Mouse (Mus musculus): ENCODE measurements around the gene Cab39. TPM values are rescaled to one million over a fixed set of nuclear protein-coding genes. Genes with fewer than 3 reads are reported as not detected.

Gene Cab39
- total RNA-seq (2021), result 100 to 1,000 TPM; 110 to 111 TPM

DNA sequence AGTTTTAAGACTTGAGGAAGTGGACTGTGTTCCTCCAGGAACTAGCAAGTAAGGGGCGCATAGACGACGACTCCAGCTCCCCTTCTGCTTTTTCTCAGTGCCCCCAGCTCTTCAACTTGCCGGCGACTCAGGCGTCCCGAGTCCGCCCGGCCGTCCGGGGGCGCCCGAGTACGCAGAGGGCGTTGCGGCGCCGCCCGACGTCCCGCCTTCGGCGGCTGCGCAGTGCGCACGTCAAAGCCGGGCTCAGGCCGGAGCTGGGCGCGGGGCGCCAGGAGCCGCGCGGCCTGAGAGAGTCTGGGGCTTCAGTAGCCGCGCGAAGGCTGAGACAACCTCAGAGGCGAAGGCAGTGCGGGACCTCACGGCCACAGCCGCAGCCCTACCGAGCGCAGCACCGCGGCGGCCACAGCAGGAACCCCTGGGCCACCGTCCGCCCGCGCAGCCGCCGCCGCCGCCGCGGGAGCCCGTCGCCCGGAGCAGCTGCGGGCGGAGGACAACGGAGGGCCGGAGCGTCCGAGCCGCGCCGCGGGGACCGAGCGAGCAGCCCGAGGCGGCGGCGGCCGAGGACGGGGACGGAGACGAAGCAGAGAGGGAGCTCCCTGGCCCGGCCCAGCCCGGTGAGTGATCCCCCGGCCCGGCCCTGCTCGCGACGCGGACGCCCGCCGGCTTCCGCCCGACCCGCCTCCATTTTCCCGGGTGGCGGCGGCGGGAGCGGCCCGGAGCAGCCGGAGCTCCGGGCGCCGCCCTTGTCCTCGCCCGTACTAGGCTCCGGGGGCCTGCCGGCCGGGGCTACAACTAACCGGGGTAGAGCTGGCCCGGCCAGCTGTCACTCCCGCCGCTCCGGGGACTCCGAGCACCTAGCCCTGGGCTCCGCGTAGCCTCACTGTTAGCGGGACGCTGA is at the start of gene Cab39:
Gene Cab39 (plus strand): TSS at position 234 of the 898 bp plus-strand sequence.
- DNase-seq, result peak; percentile 92 to 94
- intact Hi-C loops (cut with DNase I), result loop anchor here (1.0 to 2.0 kb wide), 2 partner anchors 49 to 99 kb away; no protein-coding TSS in a partner anchor

- intact Hi-C loops (cut with DNase I), result no loop called here
- no peak for DNase-seq
These were observed 48.7 kb upstream of the Cab39 start for GRCm38 (mm10) chr1:85744539-85744938.

- no peak for DNase-seq
- intact Hi-C loops (cut with DNase I), result no loop called here
These were observed 46.7 kb upstream of the Cab39 start for GRCm38 (mm10) chr1:85746511-85746910.

GRCm38 (mm10) chr1:85749829-85750228 is 43.4 kb upstream of the Cab39 start:
- intact Hi-C loops (cut with DNase I), result no loop called here
- DNase-seq, result no peak

DNA sequence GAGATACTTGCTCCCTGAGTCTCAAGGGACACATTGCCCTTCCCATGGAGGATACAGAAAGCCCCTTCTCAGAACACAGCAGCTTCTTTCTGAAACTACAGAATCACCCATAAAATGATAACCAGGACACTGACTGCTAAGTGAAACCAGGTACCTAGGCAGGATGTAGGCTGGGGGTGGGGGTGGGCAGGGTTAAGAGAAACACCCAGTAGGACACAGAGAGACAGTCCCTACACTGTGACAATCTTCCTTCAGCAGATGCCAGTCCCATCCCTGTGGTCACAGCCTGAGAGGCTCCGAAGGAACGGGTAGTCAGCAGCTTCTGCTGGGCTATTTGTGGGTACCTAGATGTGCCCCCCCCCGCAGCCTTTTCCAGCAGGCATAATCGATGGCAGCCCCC is 42.6 kb upstream of the Cab39 start:
- no peak for DNase-seq
- intact Hi-C loops (cut with DNase I), result no loop called here

DNA sequence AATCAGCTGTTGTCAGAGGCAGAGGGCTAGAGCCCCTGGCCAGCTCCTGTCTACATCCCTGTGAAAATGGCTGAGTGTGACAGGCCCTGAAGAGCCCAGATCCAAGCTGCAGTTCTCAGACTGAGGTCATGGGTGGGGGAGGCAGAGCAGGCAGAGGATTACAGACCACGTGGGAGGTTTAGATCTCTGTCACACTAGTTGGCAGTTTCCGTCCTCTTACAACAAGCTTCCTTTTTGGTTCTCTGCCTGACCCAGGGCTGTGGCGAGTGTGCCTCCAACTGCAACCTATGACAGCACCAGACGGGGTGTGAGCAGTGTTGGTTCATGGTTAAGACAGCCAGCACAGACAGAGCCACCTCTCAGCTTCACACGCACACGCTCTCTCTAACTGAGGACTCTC is 41.7 kb upstream of the Cab39 start:
- intact Hi-C loops (cut with DNase I), result no loop called here

DNA sequence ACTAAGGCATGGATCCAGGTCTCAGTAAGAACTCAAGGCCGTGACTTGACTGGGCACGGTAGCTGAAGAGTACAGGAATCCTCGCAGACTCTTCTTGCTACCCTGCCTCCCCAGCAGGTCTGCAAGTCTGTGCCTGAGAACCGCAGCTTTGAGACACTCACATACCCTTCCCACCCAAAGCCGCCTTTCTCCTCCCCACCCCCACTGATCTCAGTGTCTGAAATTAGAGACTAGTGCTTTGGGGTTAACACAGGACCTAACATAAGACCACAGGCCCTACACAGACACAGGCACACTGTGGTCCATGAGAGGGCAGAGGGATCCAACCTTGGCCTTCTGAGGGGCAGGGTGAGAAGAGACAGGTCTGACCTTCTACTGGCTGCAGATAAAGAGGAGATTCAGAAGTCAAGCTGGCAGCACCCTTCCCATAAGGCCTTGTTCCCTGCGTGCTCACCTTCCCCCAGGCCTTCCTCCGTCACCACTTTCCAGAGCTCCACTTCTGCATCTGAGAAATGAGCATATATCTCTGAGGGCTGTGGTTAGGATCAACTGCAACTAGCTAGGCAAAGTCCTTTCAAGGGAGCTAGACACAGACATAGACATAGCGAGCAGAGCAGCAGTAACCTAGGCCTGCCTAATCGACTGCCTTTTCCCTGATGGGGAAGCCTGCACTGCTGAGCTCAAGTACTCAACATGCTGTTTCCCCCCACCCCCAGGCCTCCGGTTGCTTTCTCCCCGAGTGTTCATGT is 41.1 kb upstream of the Cab39 start:
- DNase-seq, result no peak
- intact Hi-C loops (cut with DNase I), result no loop called here

More for the DNA sequence above, 41.7 kb upstream of the Cab39 start:
- peak; percentile 28 to 30 for DNase-seq

GRCm38 (mm10) chr1:85757531-85758230 is 35.6 kb upstream of the Cab39 start:
- intact Hi-C loops (cut with DNase I), result no loop called here
- DNase-seq, result no peak

- peak in 1 of 2 experiments; percentile 14 for DNase-seq
These were observed 34.8 kb upstream of the Cab39 start for GRCm38 (mm10) chr1:85758231-85758968.

GRCm38 (mm10) chr1:85758969-85759293 is 34.3 kb upstream of the Cab39 start:
- intact Hi-C loops (cut with DNase I), result no loop called here
- no peak for DNase-seq

More at GRCm38 (mm10) chr1:85758231-85758968, 34.8 kb upstream of the Cab39 start:
- intact Hi-C loops (cut with DNase I), result no loop called here

DNA sequence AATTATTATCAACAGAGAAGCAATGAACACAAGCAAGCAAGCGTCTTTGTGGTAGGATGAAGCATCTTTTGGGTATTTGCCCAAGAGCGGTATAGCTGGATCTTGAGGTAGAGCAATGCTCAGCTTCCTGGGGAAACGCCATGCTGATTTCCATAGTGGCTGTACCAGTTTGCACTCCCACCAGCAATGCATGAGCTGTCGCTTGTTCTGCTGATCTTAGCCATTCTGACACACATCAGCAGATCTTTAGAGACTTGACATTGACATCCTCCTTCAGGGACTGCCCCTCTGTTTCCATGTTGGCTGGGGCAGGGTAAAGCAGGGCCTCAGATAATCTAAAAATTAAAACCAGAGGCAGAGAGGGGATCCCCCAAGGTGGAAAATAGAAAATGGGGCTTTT is 31.6 kb upstream of the Cab39 start:
- intact Hi-C loops (cut with DNase I), result no loop called here

DNA sequence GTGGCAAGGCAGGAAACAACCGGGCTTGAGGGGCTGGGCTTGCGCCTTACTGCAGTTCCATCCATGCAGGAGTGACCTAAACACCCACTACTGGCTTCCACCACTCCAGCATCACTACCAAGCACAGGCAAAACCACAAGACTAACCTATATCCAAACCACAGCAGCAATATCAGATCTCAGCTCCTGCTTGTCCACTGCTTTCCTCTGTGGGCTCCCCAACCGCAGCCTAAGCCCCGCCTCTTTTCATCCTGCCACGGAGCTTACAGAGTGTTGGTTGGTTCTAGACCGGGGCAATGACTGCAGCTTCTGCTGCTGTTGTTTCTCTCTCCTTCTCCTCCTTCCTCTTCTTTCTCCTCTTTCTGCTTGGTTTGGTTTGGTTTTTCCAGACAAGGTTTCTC is 29.9 kb upstream of the Cab39 start:
- no peak for DNase-seq
- intact Hi-C loops (cut with DNase I), result no loop called here

More for the DNA sequence above, 31.6 kb upstream of the Cab39 start:
- DNase-seq, result no peak

- DNase-seq, result no peak
- intact Hi-C loops (cut with DNase I), result no loop called here
These were observed 28.9 kb upstream of the Cab39 start for GRCm38 (mm10) chr1:85764291-85764690.

DNA sequence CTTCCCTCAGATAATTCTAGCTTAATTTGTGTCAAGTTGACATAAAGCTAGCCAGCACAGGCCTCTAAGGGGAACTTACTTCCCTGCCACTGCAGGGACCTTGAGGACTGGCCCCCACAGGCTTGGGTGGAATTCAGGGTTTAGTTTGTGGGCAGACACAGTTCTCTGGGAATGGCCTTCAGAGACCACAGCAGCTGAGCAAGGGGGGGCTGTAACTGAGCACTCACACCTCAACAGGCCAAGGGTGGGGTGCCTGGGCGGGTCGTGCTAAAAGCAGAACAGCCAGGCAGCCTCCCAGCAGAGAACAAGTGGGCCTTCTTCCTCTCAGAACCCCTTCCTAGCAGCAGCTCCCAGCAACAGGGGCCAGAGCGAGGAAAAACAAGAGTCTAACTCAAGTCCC is 27.1 kb upstream of the Cab39 start:
- intact Hi-C loops (cut with DNase I), result no loop called here
- no peak for DNase-seq

DNA sequence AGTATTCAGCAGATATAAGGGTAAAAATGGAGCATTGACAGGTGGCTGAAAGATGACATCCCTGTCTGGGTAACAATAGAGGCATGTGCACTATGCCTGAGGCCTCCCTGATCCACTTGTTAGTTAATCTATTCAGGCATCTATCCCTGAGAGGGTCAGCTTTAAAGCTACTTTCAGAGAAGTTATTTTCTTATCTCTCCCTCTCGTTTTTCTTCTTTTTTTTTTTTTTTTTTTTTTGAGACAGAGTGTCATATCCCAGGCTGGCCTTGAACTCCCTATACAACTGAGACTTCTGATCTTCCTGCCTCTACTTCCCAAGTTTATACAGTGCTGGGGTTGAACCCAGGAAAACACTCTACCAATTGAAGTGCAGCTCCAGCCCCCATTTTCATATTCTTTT is 25.5 kb upstream of the Cab39 start:
- intact Hi-C loops (cut with DNase I), result no loop called here
- no peak for DNase-seq

GRCm38 (mm10) chr1:85771976-85772375 is 21.3 kb upstream of the Cab39 start:
- no peak for DNase-seq
- intact Hi-C loops (cut with DNase I), result no loop called here

DNA sequence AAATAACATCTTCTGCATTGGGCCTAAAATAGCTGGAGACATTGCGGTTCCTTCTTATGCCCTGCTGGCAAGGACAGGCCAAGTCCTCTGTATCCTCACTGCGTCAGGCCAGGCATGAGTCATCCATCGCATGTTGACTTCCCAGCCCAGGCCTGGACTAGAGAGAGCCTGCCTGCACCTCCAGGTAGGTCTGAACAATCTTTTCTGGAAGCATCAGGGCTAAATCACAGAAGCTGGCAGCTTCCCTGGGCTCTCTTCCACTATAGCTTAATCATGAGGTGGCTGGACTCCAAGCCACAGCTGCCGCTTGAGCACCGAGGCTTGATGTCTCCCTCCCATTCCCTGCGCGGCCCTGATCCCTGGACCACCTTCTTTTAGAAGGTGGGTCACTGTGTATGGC is 18.1 kb upstream of the Cab39 start:
- peak in 1 of 2 experiments; percentile 19 for DNase-seq
- intact Hi-C loops (cut with DNase I), result no loop called here

- DNase-seq, result no peak
These were observed 17.1 kb upstream of the Cab39 start for GRCm38 (mm10) chr1:85776154-85776553.

GRCm38 (mm10) chr1:85778436-85778835 is 14.8 kb upstream of the Cab39 start, which contains the start of gene A630001G21Rik:
Gene A630001G21Rik, minus strand, starts transcription at chr1:85778643.
- DNase-seq, result no peak
- intact Hi-C loops (cut with DNase I), result no loop called here

More at GRCm38 (mm10) chr1:85776154-85776553, 17.1 kb upstream of the Cab39 start:
- intact Hi-C loops (cut with DNase I), result no loop called here

DNA sequence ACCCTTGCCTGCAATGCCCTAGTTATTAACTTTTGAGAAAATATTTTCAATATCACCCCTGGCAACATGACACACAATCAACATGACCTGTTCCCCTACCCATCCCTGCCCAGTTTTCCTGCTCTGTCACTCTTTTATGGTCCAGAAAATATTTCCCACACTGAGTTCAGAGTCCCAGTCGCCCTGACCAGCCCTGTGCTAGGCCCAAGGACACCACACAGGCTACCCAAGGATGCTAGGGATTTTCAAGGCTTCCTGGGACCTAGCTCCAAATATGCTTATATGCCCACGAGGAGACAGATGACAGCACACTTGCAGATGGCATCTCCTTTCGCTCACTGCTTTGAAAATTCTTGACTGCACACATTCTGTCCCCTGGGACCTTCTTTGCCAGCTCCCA is 14.2 kb upstream of the Cab39 start:
- intact Hi-C loops (cut with DNase I), result no loop called here
- DNase-seq, result no peak
